Mouse (Mus musculus) lung, postnatal 0 days (tissue): Measurements from ENCODE around the gene Cd19. TPM values are rescaled to one million over a fixed set of nuclear protein-coding genes. Genes with fewer than 3 reads are reported as not detected.

Experiments used
- ATAC-seq: fragments of 200-750 bp; cut with Nextera tagmentation; 2 replicates; pipeline ENCODE4 v1.8.0; 2017; ENCODE audit warnings: moderate library complexity
- DNase-seq: peaks from one replicate; pipeline ENCODE4 v3.0.0-alpha.2; 2016; ENCODE audit warnings: low spot score
- H3K27ac ChIP-seq: fragments of 300-500 bp; sonication (generic); 2 replicates; pipeline ENCODE4 v1.5.1; 2014; ENCODE audit warnings: antibody characterized with exemption, mild to moderate bottlenecking, low read length, mixed read lengths
- H3K27me3 ChIP-seq: fragments of 300-500 bp; sonication (generic); replicated peaks from 2 replicates; pipeline ENCODE4 v1.6.1; 2014; ENCODE audit warnings: low read length, mixed read lengths; ENCODE audit not compliant: insufficient read depth
- H3K36me3 ChIP-seq: fragments of 300-500 bp; sonication (generic); 2 replicates; pipeline ENCODE4 v1.6.1; 2014; ENCODE audit warnings: low read length, mixed read lengths; ENCODE audit not compliant: insufficient read depth
- H3K4me1 ChIP-seq: fragments of 300-500 bp; sonication (generic); 2 replicates; pipeline ENCODE4 v1.6.1; 2014; ENCODE audit warnings: antibody characterized with exemption, low read depth, low read length, mixed read lengths; ENCODE audit not compliant: insufficient read depth
- H3K4me2 ChIP-seq: fragments of 300-500 bp; sonication (generic); replicated peaks from 2 replicates; pipeline ENCODE4 v1.6.1; 2014; ENCODE audit warnings: low read depth, mild to moderate bottlenecking, low read length, moderate library complexity, mixed read lengths
- H3K4me3 ChIP-seq: fragments of 300-500 bp; sonication (generic); 2 replicates; pipeline ENCODE4 v1.5.1; 2014; ENCODE audit warnings: low read depth, low read length
- H3K9ac ChIP-seq: fragments of 300-500 bp; sonication (generic); replicated peaks from 2 replicates; pipeline ENCODE4 v1.6.1; 2014; ENCODE audit warnings: low read depth, mild to moderate bottlenecking
- H3K9me3 ChIP-seq: fragments of 300-500 bp; sonication (generic); 2 replicates; pipeline ENCODE4 v1.6.1; 2016; ENCODE audit warnings: low read length, mixed read lengths
- CTCF ChIP-seq: IDR thresholded peaks from 2 replicates; pipeline ENCODE4 v1.5.1; 2016; ENCODE audit warnings: antibody characterized with exemption, mild to moderate bottlenecking
- EP300 ChIP-seq: IDR thresholded peaks from 2 replicates; pipeline ENCODE4 v1.6.1; 2016; ENCODE audit warnings: antibody characterized with exemption, mild to moderate bottlenecking, control low read depth
- WGBS: fragments of 180-500 bp; shearing (Covaris S2); extraction: QIAGEN DNeasy Blood & Tissue Kit; methylation state at CpG from one replicate; pipeline ENCODE4 v1.1.7; 2014; 5-methylcytosine and 5-hydroxymethylcytosine counted together
- polyA plus RNA-seq: library from polyadenylated mRNA; unstranded; fragments of >200 nt; fragmentation: Nextera tagmentation; extraction: Ambion mirVana; gene quantifications from 2 replicates; pipeline ENCODE4 v1.2.1, GENCODE M21; 2015

Gene Cd19
- polyA plus RNA-seq, 1 experiment from 2014 or later = 0.57 TPM

- TF ChIP-seq EP300 (no peak), CTCF (no peak)
- Histone ChIP-seq H3K4me2 (no peak overlapping the region), H3K36me3 (no peaks in the 10 kb centered on the region), H3K27me3 (no peaks in the 10 kb centered on the region), H3K27ac (no peak overlapping the region), H3K9ac (no peak overlapping the region), H3K4me3 (no peak overlapping the region), H3K4me1 (no peaks in the 10 kb centered on the region), H3K9me3 (no peaks in the 10 kb centered on the region)
- no peak for ATAC-seq
- DNase-seq = no peak
- WGBS = 71% methylated on average over 11 of the region's 11 CpGs
Observed at GRCm38 (mm10) chr7:126458844-126459618, 44.3 kb upstream of the Cd19 start.

GRCm38 (mm10) chr7:126458225-126458624 is 43.5 kb upstream of the Cd19 start:
- Histone ChIP-seq H3K9me3 (no peaks in the 10 kb centered on the region), H3K4me1 (no peaks in the 10 kb centered on the region), H3K27ac (no peak overlapping the region), H3K27me3 (no peaks in the 10 kb centered on the region), H3K4me2 (no peak overlapping the region), H3K9ac (no peak overlapping the region), H3K36me3 (no peaks in the 10 kb centered on the region), H3K4me3 (no peak overlapping the region)
- 69% methylated on average over 5 of the region's 5 CpGs for WGBS
- ATAC-seq = no peak
- no peak for DNase-seq
- TF ChIP-seq CTCF (no peak), EP300 (no peak)

GRCm38 (mm10) chr7:126456382-126457266 is 41.9 kb upstream of the Cd19 start:
- WGBS = 85% methylated on average over 17 of the region's 17 CpGs
- Histone ChIP-seq H3K36me3 (no peaks in the 10 kb centered on the region), H3K4me3 (no peak overlapping the region), H3K27me3 (no peaks in the 10 kb centered on the region), H3K4me2 (no peak overlapping the region), H3K9me3 (no peaks in the 10 kb centered on the region), H3K27ac (no peak overlapping the region), H3K9ac (no peak overlapping the region), H3K4me1 (no peaks in the 10 kb centered on the region)
- TF ChIP-seq CTCF (no peak), EP300 (no peak)
- ATAC-seq = no peak
- DNase-seq = no peak

GRCm38 (mm10) chr7:126455242-126455641 is 40.6 kb upstream of the Cd19 start:
- WGBS = 70% methylated on average over 2 of the region's 2 CpGs
- Histone ChIP-seq H3K27me3 (no peaks in the 10 kb centered on the region), H3K36me3 (no peaks in the 10 kb centered on the region), H3K9me3 (no peaks in the 10 kb centered on the region), H3K27ac (no peak overlapping the region), H3K4me2 (no peak overlapping the region), H3K4me1 (no peaks in the 10 kb centered on the region), H3K9ac (no peak overlapping the region), H3K4me3 (no peak overlapping the region)
- DNase-seq (no peak), ATAC-seq (no peak)
- TF ChIP-seq CTCF (no peak), EP300 (no peak)

GRCm38 (mm10) chr7:126453861-126454260 is 39.2 kb upstream of the Cd19 start:
- H3K4me1 ChIP-seq = no peaks in the 10 kb centered on the region
- TF ChIP-seq EP300 (no peak), CTCF (no peak)
- WGBS = 43% methylated on average over 7 of the region's 7 CpGs
- H3K27me3 ChIP-seq = no peaks in the 10 kb centered on the region
- H3K27ac ChIP-seq = no peak overlapping the region
- no peaks in the 10 kb centered on the region for H3K9me3 ChIP-seq
- ATAC-seq (no peak), DNase-seq (no peak)
- H3K4me2 ChIP-seq = no peak overlapping the region
- H3K4me3 ChIP-seq = no peak overlapping the region
- H3K36me3 ChIP-seq = no peaks in the 10 kb centered on the region
- no peak overlapping the region for H3K9ac ChIP-seq

GRCm38 (mm10) chr7:126452244-126452643 is 37.6 kb upstream of the Cd19 start:
- TF ChIP-seq CTCF (no peak), EP300 (no peak)
- Histone ChIP-seq H3K4me3 (no peak overlapping the region), H3K27ac (no peak overlapping the region), H3K9me3 (no peaks in the 10 kb centered on the region), H3K4me2 (no peak overlapping the region), H3K27me3 (no peaks in the 10 kb centered on the region), H3K9ac (no peak overlapping the region), H3K36me3 (0 out of 2 replicates have a peak, but pooled peaks cover 2% of the 10 kb centered on the region), H3K4me1 (no peaks in the 10 kb centered on the region)
- ATAC-seq (no peak), DNase-seq (no peak)
- 86% methylated on average over 3 of the region's 3 CpGs for WGBS
